Mouse (Mus musculus): Measurements from ENCODE around the gene Kmt2e. TPM values are rescaled to one million over a fixed set of nuclear protein-coding genes. Genes with fewer than 3 reads are reported as not detected.

Gene Kmt2e
- total RNA-seq, 1 experiment = 9.1 TPM

DNA sequence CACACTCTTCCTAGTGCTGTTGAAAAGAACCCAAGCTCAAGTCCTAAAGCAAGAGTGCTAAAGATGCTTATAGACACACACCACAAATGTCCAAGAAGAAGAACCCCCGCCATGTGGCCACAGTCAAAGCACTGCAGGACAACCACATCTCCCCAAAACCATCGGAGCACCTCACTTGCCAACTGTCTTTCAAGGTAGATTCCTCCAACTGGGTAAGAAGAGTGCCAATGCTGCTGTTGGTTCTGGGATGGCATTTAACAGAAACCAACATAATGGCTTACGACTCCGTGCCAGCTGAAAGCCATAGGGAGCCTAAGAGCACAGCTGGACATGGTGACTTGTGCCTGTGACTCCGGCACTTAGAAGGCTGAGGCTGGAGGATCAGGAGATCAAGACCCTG lies 77.2 kb downstream of the Kmt2e start:
- no peak for TF ChIP-seq ZC3H11A (IDR thresholded peaks at IDR 0.05; ENCODE audit: borderline replicate concordance, low read depth, low read length)
- TF ChIP-seq HCFC1 (IDR thresholded peaks at IDR 0.05; ENCODE audit: borderline replicate concordance, insufficient read depth, low read length) = no peak
- TF ChIP-seq ZNF384 (IDR thresholded peaks at IDR 0.05; ENCODE audit: low read depth, low read length) = no peak
- no peak for TF ChIP-seq MAFK (IDR thresholded peaks at IDR 0.05; ENCODE audit: insufficient read depth, low read depth, low read length)
- Histone ChIP-seq H3K4me1 (ENCODE audit: control insufficient read depth in 2 of 2, insufficient read depth in 2 of 2, low read length in 2 of 2, poor library complexity in 1 of 2) (peaks cover 3 to 9% of the 10 kb centered on the region in 2 experiments), H3K36me3 (ENCODE audit: control insufficient read depth, insufficient read depth, low read length, poor library complexity, severe bottlenecking) (peaks cover 13% of the 10 kb centered on the region; the same call in 1 of the 2 replicates), H3K4me3 (ENCODE audit: insufficient read depth in 1 of 2, low read depth in 1 of 2, low read length in 2 of 2, poor library complexity in 1 of 2, severe bottlenecking in 1 of 2) (no peak overlapping the region), H3K9ac (ENCODE audit: insufficient read depth, low read depth, low read length, poor library complexity, severe bottlenecking) (no peak overlapping the region), H3K9me3 (ENCODE audit: control insufficient read depth, insufficient read depth, low read depth, low read length) (no peaks in the 10 kb centered on the region), H3K27ac (ENCODE audit: insufficient read depth, low read depth, low read length, poor library complexity, severe bottlenecking) (no peak overlapping the region)
- DNase-seq (ENCODE audit: low read depth, low spot score) = no peak
- in situ Hi-C loops (cut with MboI; ENCODE audit: low sequenced_read_pairs in 2 of 2, unreplicated experiment in 2 of 2) = no loop called here

DNA sequence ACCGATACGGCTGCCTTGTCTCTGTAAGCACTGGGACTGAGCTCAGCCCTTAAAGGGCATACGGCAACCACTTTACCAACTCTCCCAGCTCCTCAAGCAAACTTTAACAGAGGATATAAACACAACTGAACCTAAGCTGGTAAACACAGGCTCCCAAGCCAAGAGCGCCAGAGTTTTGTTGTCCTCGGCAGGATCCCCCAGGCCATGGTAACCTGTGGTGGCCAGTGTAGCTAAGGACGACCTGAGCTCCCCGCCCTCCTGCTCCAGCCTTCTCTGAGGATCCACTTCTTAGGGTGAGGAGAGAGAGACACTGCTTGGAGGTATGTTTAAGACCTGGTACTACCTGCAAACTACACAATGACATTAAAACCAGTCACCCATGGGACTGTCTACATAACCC lies 78.3 kb downstream of the Kmt2e start:
- Histone ChIP-seq H3K9me3 (ENCODE audit: control insufficient read depth, insufficient read depth, low read depth, low read length) (no peaks in the 10 kb centered on the region), H3K4me3 (ENCODE audit: insufficient read depth in 1 of 2, low read depth in 1 of 2, low read length in 2 of 2, poor library complexity in 1 of 2, severe bottlenecking in 1 of 2) (no peak overlapping the region), H3K9ac (ENCODE audit: insufficient read depth, low read depth, low read length, poor library complexity, severe bottlenecking) (no peak overlapping the region), H3K36me3 (ENCODE audit: control insufficient read depth, insufficient read depth, low read length, poor library complexity, severe bottlenecking) (peaks cover 15% of the 10 kb centered on the region; the same call in 1 of the 2 replicates), H3K4me1 (ENCODE audit: control insufficient read depth in 2 of 2, insufficient read depth in 2 of 2, low read length in 2 of 2, poor library complexity in 1 of 2) (peaks cover 0 to 5% of the 10 kb centered on the region in 2 experiments; a peak in 3 of 4 replicates), H3K27ac (ENCODE audit: insufficient read depth, low read depth, low read length, poor library complexity, severe bottlenecking) (no peak overlapping the region)
- no peak for TF ChIP-seq ZC3H11A (IDR thresholded peaks at IDR 0.05; ENCODE audit: borderline replicate concordance, low read depth, low read length)
- no peak for TF ChIP-seq ZNF384 (IDR thresholded peaks at IDR 0.05; ENCODE audit: low read depth, low read length)
- no peak for TF ChIP-seq CHD2 (IDR thresholded peaks at IDR 0.05; ENCODE audit: low read depth, low read length)
- no peak for TF ChIP-seq HCFC1 (IDR thresholded peaks at IDR 0.05; ENCODE audit: borderline replicate concordance, insufficient read depth, low read length)
- TF ChIP-seq MAFK (IDR thresholded peaks at IDR 0.05; ENCODE audit: insufficient read depth, low read depth, low read length) = no peak
- no peak for DNase-seq (ENCODE audit: low read depth, low spot score)
- in situ Hi-C loops (cut with MboI; ENCODE audit: low sequenced_read_pairs in 2 of 2, unreplicated experiment in 2 of 2) = no loop called here

DNA sequence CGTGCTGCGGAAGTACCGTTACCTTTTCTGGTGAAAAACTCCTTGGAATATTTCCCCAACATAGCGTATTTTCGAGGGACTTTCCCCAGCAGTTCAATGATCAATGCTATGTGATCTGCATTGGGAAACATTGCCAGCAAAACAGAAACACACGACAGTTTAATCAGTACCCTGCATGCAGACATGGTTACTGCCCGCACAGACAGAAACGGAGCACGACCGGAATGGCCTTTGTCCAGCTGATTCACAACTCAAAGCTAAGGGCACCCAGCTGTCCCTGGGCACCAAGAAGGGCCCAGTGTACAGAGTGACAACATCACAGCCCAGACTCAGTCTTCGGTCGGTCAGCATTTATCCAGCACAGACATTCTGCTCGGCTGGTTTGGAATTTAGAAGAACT lies 79.2 kb downstream of the Kmt2e start:
- DNase-seq (ENCODE audit: low read depth, low spot score) = no peak
- Histone ChIP-seq H3K27ac (ENCODE audit: insufficient read depth, low read depth, low read length, poor library complexity, severe bottlenecking) (no peak overlapping the region), H3K9me3 (ENCODE audit: control insufficient read depth, insufficient read depth, low read depth, low read length) (no peaks in the 10 kb centered on the region), H3K36me3 (ENCODE audit: control insufficient read depth, insufficient read depth, low read length, poor library complexity, severe bottlenecking) (peaks cover 17% of the 10 kb centered on the region; the same call in 1 of the 2 replicates), H3K9ac (ENCODE audit: insufficient read depth, low read depth, low read length, poor library complexity, severe bottlenecking) (no peak overlapping the region), H3K4me3 (ENCODE audit: insufficient read depth in 1 of 2, low read depth in 1 of 2, low read length in 2 of 2, poor library complexity in 1 of 2, severe bottlenecking in 1 of 2) (no peak overlapping the region), H3K4me1 (ENCODE audit: control insufficient read depth in 2 of 2, insufficient read depth in 2 of 2, low read length in 2 of 2, poor library complexity in 1 of 2) (peaks cover 0 to 5% of the 10 kb centered on the region in 2 experiments; a peak in 3 of 4 replicates)
- TF ChIP-seq ZNF384 (IDR thresholded peaks at IDR 0.05; ENCODE audit: low read depth, low read length) (no peak), HCFC1 (IDR thresholded peaks at IDR 0.05; ENCODE audit: borderline replicate concordance, insufficient read depth, low read length) (no peak), CHD2 (IDR thresholded peaks at IDR 0.05; ENCODE audit: low read depth, low read length) (no peak), ZC3H11A (IDR thresholded peaks at IDR 0.05; ENCODE audit: borderline replicate concordance, low read depth, low read length) (no peak), MAFK (IDR thresholded peaks at IDR 0.05; ENCODE audit: insufficient read depth, low read depth, low read length) (no peak)
- in situ Hi-C loops (cut with MboI; ENCODE audit: low sequenced_read_pairs in 2 of 2, unreplicated experiment in 2 of 2) = no loop called here

DNA sequence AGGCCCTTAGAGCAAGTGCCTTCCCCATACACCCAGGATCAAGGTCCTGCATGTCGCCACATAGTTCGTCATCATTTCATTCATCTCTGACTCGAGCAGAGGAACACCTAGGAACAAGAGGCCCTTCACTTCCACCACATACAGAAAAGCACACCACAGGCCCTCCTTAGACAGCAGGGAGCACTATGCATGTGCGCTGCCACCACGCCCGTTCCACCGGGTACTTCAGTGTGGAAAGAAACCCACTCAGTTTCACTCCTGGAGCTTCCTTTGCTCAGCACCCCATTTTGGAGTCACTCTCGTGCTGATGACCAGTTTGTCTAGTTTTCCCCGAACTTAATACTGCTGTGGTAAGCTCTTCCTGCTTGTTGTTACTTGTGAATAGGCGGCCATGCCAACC lies 80.8 kb downstream of the Kmt2e start:
- no peak overlapping the region for H3K9ac ChIP-seq (ENCODE audit: insufficient read depth, low read depth, low read length, poor library complexity, severe bottlenecking)
- no peak overlapping the region for H3K27ac ChIP-seq (ENCODE audit: insufficient read depth, low read depth, low read length, poor library complexity, severe bottlenecking)
- H3K4me1 ChIP-seq (ENCODE audit: control insufficient read depth in 2 of 2, insufficient read depth in 2 of 2, low read length in 2 of 2, poor library complexity in 1 of 2) = peaks cover 0 to 5% of the 10 kb centered on the region in 2 experiments; a peak in 2 of 4 replicates
- TF ChIP-seq CHD2 (IDR thresholded peaks at IDR 0.05; ENCODE audit: low read depth, low read length) = no peak
- no peak for TF ChIP-seq ZC3H11A (IDR thresholded peaks at IDR 0.05; ENCODE audit: borderline replicate concordance, low read depth, low read length)
- TF ChIP-seq MAFK (IDR thresholded peaks at IDR 0.05; ENCODE audit: insufficient read depth, low read depth, low read length) = no peak
- TF ChIP-seq HCFC1 (IDR thresholded peaks at IDR 0.05; ENCODE audit: borderline replicate concordance, insufficient read depth, low read length) = no peak
- no peak for TF ChIP-seq ZNF384 (IDR thresholded peaks at IDR 0.05; ENCODE audit: low read depth, low read length)
- in situ Hi-C loops (cut with MboI; ENCODE audit: low sequenced_read_pairs in 2 of 2, unreplicated experiment in 2 of 2) = no loop called here
- DNase-seq (ENCODE audit: low read depth, low spot score) = no peak
- H3K4me3 ChIP-seq (ENCODE audit: insufficient read depth in 1 of 2, low read depth in 1 of 2, low read length in 2 of 2, poor library complexity in 1 of 2, severe bottlenecking in 1 of 2) = no peak overlapping the region
- H3K36me3 ChIP-seq (ENCODE audit: control insufficient read depth, insufficient read depth, low read length, poor library complexity, severe bottlenecking) = peaks cover 19% of the 10 kb centered on the region; the same call in 1 of the 2 replicates
- H3K9me3 ChIP-seq (ENCODE audit: control insufficient read depth, insufficient read depth, low read depth, low read length) = no peaks in the 10 kb centered on the region

DNA sequence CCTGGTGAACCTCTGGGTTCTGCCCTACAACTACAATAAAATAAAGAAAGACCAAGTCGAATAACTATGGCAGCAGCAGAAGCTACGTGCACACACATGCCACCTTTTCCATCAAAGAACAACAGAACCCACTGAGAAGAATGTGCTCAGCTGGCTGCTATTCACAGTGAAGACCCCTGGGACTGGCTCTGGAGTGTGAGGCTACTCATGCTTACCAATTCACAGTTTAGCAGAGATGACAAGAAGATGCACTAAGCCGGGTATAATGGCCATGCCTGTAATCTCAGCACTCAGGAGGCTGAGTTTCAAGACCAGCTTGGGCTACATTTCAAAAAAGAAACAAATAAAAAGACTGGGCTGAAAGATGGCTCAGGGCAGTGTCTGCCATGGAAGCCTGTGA lies 82.7 kb downstream of the Kmt2e start:
- Histone ChIP-seq H3K4me1 (ENCODE audit: control insufficient read depth in 2 of 2, insufficient read depth in 2 of 2, low read length in 2 of 2, poor library complexity in 1 of 2) (peaks cover 0 to 5% of the 10 kb centered on the region in 2 experiments; a peak in 2 of 4 replicates), H3K27ac (ENCODE audit: insufficient read depth, low read depth, low read length, poor library complexity, severe bottlenecking) (no peak overlapping the region), H3K4me3 (ENCODE audit: insufficient read depth in 1 of 2, low read depth in 1 of 2, low read length in 2 of 2, poor library complexity in 1 of 2, severe bottlenecking in 1 of 2) (no peak overlapping the region), H3K36me3 (ENCODE audit: control insufficient read depth, insufficient read depth, low read length, poor library complexity, severe bottlenecking) (peaks cover 18% of the 10 kb centered on the region; the same call in 1 of the 2 replicates), H3K9me3 (ENCODE audit: control insufficient read depth, insufficient read depth, low read depth, low read length) (no peaks in the 10 kb centered on the region), H3K9ac (ENCODE audit: insufficient read depth, low read depth, low read length, poor library complexity, severe bottlenecking) (no peak overlapping the region)
- TF ChIP-seq MAFK (IDR thresholded peaks at IDR 0.05; ENCODE audit: insufficient read depth, low read depth, low read length) = no peak
- no peak for TF ChIP-seq ZNF384 (IDR thresholded peaks at IDR 0.05; ENCODE audit: low read depth, low read length)
- TF ChIP-seq HCFC1 (IDR thresholded peaks at IDR 0.05; ENCODE audit: borderline replicate concordance, insufficient read depth, low read length) = no peak
- TF ChIP-seq ZC3H11A (IDR thresholded peaks at IDR 0.05; ENCODE audit: borderline replicate concordance, low read depth, low read length) = no peak
- no peak for TF ChIP-seq CHD2 (IDR thresholded peaks at IDR 0.05; ENCODE audit: low read depth, low read length)
- in situ Hi-C loops (cut with MboI; ENCODE audit: low sequenced_read_pairs in 2 of 2, unreplicated experiment in 2 of 2) = no loop called here
- DNase-seq (ENCODE audit: low read depth, low spot score) = no peak

Data from ES-E14 (cell line).